Mouse (Mus musculus) liver, embryonic 15.5 days (tissue): ENCODE data around the gene Macrod2. TPM values are rescaled to one million over a fixed set of nuclear protein-coding genes. Genes with fewer than 3 reads are reported as not detected.

Source experiments
- ATAC-seq: fragments of 200-750 bp; cut with Nextera tagmentation; 2 replicates; pipeline ENCODE4 v1.8.0; 2017; ENCODE audit warnings: moderate number of reproducible peaks, mild to moderate bottlenecking, moderate library complexity; ENCODE audit not compliant: insufficient read depth
- H3K27ac ChIP-seq: fragments of 300-500 bp; sonication (generic); replicated peaks from 2 replicates; pipeline ENCODE4 v1.5.1; 2015; ENCODE audit warnings: mild to moderate bottlenecking, inconsistent platforms
- H3K27me3 ChIP-seq: fragments of 300-500 bp; sonication (generic); 2 replicates; pipeline ENCODE4 v1.6.1; 2015; ENCODE audit warnings: mild to moderate bottlenecking, inconsistent platforms
- H3K36me3 ChIP-seq: fragments of 300-500 bp; sonication (generic); replicated peaks from 2 replicates; pipeline ENCODE4 v1.6.1; 2015; ENCODE audit warnings: moderate library complexity, mild to moderate bottlenecking, inconsistent platforms
- H3K4me1 ChIP-seq: fragments of 300-500 bp; sonication (generic); replicated peaks from 2 replicates; pipeline ENCODE4 v1.6.1; 2015; ENCODE audit warnings: inconsistent platforms
- H3K4me2 ChIP-seq: fragments of 300-500 bp; sonication (generic); 2 replicates; pipeline ENCODE4 v1.6.1; 2015; ENCODE audit warnings: moderate library complexity, mild to moderate bottlenecking, inconsistent platforms
- H3K4me3 ChIP-seq: fragments of 300-500 bp; sonication (generic); replicated peaks from 2 replicates; pipeline ENCODE4 v1.5.1; 2015; ENCODE audit warnings: mild to moderate bottlenecking, inconsistent platforms
- H3K9ac ChIP-seq: fragments of 300-500 bp; sonication (generic); 2 replicates; pipeline ENCODE4 v1.6.1; 2015; ENCODE audit warnings: moderate library complexity, mild to moderate bottlenecking, inconsistent platforms
- H3K9me3 ChIP-seq: fragments of 300-500 bp; sonication (generic); replicated peaks from 2 replicates; pipeline ENCODE4 v1.6.1; 2016; ENCODE audit warnings: inconsistent platforms
- WGBS: fragments of 180-500 bp; shearing (Covaris S2); methylation state at CpG from one replicate; pipeline ENCODE4 v1.1.7; 2015; ENCODE audit warnings: mixed read lengths; ENCODE audit not compliant: insufficient replicate concordance; 5-methylcytosine and 5-hydroxymethylcytosine counted together
- polyA plus RNA-seq: library from polyadenylated mRNA; unstranded; fragments of >200 nt; fragmentation: Nextera tagmentation; extraction: Ambion mirVana; gene quantifications from 2 replicates; pipeline ENCODE4 v1.2.1, GENCODE M21; 2015

Gene Macrod2
- polyA plus RNA-seq, 1 experiment from 2014 or later = 6.9 TPM

GRCm38 (mm10) chr2:141955197-141955596, 1560.1 kb downstream of the Macrod2 start:
- no peaks in the 10 kb centered on the region for H3K36me3 ChIP-seq
- H3K9ac ChIP-seq = no peak overlapping the region
- no peak for ATAC-seq
- H3K4me2 ChIP-seq = no peak overlapping the region
- no peaks in the 10 kb centered on the region for H3K9me3 ChIP-seq
- H3K27ac ChIP-seq = no peak overlapping the region
- H3K27me3 ChIP-seq = no peaks in the 10 kb centered on the region
- H3K4me1 ChIP-seq = no peaks in the 10 kb centered on the region
- WGBS = 36% methylated on average over 3 of the region's 3 CpGs
- H3K4me3 ChIP-seq = no peak overlapping the region

DNA sequence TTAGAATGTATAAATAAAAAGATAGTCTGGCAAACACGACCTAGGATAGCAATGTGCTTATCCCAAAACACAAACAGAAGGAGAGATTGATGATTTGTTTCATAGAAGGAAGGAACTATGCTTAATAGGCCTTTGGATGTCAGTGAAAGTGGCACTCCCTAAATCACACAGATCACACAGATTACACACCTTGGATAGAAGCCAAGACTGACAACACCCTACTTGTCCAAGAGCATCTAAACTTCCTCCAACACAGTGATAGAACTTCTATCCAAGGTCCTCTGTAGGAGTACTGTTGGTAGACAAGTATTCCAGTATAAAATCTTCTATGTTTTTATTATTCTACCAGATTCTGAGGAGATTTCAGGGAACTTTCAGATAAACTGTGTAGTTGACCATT, 1567.8 kb downstream of the Macrod2 start:
- H3K9me3 ChIP-seq = no peaks in the 10 kb centered on the region
- no peak overlapping the region for H3K27ac ChIP-seq
- no peak overlapping the region for H3K4me2 ChIP-seq
- no peaks in the 10 kb centered on the region for H3K36me3 ChIP-seq
- H3K4me1 ChIP-seq = no peaks in the 10 kb centered on the region
- ATAC-seq = no peak
- no peak overlapping the region for H3K4me3 ChIP-seq
- 27% methylated on average over 1 of the region's 1 CpGs for WGBS
- H3K27me3 ChIP-seq = no peaks in the 10 kb centered on the region
- no peak overlapping the region for H3K9ac ChIP-seq

DNA sequence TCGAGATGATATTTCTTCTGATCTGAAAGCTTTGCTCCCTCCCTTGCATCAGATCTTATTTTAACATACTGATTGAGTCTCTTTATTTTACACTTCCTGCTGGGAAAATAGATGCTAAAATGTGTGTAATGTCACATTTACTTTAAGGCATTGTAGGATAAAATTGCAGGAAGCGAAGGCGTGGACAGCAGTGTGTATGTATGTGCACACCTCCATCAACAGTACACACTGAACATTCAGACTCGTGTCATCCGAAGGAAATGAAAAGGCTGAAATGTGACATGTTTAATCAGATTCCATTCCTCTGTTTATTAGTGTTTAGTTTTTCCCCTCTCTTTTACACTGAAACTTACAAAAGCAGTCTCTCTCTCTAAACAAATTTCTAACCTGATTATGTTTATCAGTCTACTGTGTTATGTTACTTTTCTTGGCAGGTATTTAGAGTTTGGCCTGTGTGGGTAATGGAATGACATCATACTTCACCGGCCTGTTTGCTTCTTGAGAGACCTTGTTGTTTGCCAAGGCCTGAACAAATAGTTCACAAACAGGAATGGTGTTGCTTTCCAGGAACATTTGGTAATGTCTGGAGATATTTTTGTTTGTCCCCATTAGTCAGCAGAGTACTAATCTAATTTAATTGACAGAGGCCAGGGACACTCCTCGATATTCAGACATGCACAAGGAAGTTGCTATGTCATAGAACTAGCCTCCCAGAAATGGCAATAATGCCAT, 1588.7 kb downstream of the Macrod2 start:
- WGBS = 53% methylated on average over 7 of the region's 7 CpGs

GRCm38 (mm10) chr2:141998901-141999300, 1603.8 kb downstream of the Macrod2 start:
- Histone ChIP-seq H3K9me3 (no peaks in the 10 kb centered on the region), H3K27me3 (no peaks in the 10 kb centered on the region), H3K4me2 (no peak overlapping the region), H3K4me3 (no peak overlapping the region), H3K9ac (no peak overlapping the region), H3K27ac (no peak overlapping the region), H3K4me1 (no peaks in the 10 kb centered on the region), H3K36me3 (no peaks in the 10 kb centered on the region)
- no peak for ATAC-seq
- WGBS = 70% methylated on average over 6 of the region's 6 CpGs

More for the DNA sequence above, 1588.7 kb downstream of the Macrod2 start:
- no peak overlapping the region for H3K27ac ChIP-seq
- H3K4me3 ChIP-seq = no peak overlapping the region
- no peaks in the 10 kb centered on the region for H3K36me3 ChIP-seq
- ATAC-seq = no peak
- H3K9me3 ChIP-seq = no peaks in the 10 kb centered on the region
- H3K4me2 ChIP-seq = no peak overlapping the region
- no peaks in the 10 kb centered on the region for H3K4me1 ChIP-seq
- H3K27me3 ChIP-seq = no peaks in the 10 kb centered on the region
- no peak overlapping the region for H3K9ac ChIP-seq

DNA sequence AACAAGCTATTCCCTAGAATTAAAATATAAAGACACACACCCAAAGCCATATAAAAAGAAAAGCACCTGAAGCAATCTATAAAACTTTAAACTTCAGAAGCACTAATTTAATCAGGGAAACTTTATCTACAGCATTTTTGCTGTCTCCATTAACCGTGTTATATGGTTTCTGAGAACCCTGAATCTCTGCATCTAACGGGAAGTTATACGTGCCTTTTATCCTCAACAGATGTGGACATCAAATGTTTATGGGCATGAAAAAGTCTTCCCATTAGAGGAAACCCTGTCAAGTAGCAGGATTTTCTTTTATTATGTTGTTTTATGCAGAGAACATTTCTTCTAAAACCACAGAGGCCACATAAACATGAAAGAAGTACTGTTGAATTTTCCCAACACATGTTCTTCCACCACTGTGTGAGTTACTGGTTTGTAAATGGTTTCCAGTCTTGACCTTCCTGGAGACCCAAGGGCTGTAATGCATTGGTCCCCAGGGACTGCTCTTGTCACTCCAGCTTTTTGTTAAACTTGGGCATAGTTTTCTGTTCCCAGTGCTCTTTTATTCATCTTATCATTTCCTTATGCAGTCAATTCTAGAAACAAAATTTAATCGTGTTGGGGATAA, 1629.5 kb downstream of the Macrod2 start:
- H3K4me1 ChIP-seq = no peaks in the 10 kb centered on the region
- H3K27me3 ChIP-seq = no peaks in the 10 kb centered on the region
- 64% methylated on average over 4 of the region's 4 CpGs for WGBS
- H3K4me2 ChIP-seq = no peak overlapping the region
- no peak overlapping the region for H3K27ac ChIP-seq
- no peaks in the 10 kb centered on the region for H3K36me3 ChIP-seq
- no peak for ATAC-seq
- no peak overlapping the region for H3K4me3 ChIP-seq
- no peaks in the 10 kb centered on the region for H3K9me3 ChIP-seq
- H3K9ac ChIP-seq = no peak overlapping the region

GRCm38 (mm10) chr2:142026721-142027120, 1631.6 kb downstream of the Macrod2 start:
- no peak overlapping the region for H3K4me2 ChIP-seq
- H3K36me3 ChIP-seq = no peaks in the 10 kb centered on the region
- H3K27ac ChIP-seq = no peak overlapping the region
- H3K9me3 ChIP-seq = no peaks in the 10 kb centered on the region
- no peak for ATAC-seq
- no peak overlapping the region for H3K9ac ChIP-seq
- no peaks in the 10 kb centered on the region for H3K4me1 ChIP-seq
- no peaks in the 10 kb centered on the region for H3K27me3 ChIP-seq
- no peak overlapping the region for H3K4me3 ChIP-seq

DNA sequence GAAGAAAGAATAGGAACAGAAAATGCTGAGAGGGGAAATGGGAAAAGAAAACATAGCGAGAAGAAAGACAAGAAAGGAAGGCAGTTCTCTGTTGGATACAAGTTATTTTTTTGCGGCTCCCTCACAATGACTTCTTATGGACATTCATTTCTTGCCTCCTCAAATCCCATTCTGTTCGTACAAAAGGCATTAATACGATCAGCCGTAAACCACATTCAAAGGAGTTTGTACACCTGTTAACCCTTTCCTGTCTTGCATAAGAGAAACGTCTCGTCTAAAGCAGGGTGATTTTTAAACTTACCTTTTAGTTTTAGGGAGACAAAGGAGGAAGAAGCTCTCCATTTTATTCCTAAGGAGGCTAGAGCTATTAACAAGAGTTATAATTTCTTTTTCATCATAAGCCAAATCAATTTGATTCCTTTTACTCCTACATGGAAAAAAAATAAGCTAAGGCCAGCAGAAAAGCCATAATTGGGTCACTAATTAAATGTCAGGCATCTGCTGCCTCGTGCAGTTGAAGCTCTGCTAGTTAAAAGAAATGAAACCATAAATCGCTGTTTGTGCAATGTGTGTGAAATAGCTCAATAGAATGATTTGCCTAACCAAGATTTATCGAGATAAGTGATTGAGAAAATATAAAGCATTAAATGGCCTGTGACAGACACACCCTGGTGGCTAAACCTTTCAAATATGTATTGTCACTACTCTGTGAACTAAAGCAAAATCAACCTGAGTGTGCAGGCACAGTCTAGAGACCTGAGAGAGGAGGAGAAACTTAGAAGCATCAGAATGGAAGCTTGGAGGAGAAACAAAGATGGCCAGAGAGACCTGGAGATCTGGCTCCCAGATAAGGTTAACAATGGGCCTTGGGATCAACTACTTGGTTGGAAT, 1635.9 kb downstream of the Macrod2 start:
- H3K4me3 ChIP-seq = no peak overlapping the region
- no peak overlapping the region for H3K9ac ChIP-seq
- no peak overlapping the region for H3K27ac ChIP-seq
- no peaks in the 10 kb centered on the region for H3K27me3 ChIP-seq
- H3K9me3 ChIP-seq = no peaks in the 10 kb centered on the region
- WGBS = 55% methylated on average over 10 of the region's 10 CpGs
- no peak for ATAC-seq
- H3K4me2 ChIP-seq = no peak overlapping the region
- H3K4me1 ChIP-seq = no peaks in the 10 kb centered on the region
- no peaks in the 10 kb centered on the region for H3K36me3 ChIP-seq

- H3K36me3 ChIP-seq = no peaks in the 10 kb centered on the region
- no peaks in the 10 kb centered on the region for H3K4me1 ChIP-seq
- H3K4me3 ChIP-seq = no peak overlapping the region
- no peaks in the 10 kb centered on the region for H3K27me3 ChIP-seq
- no peak overlapping the region for H3K4me2 ChIP-seq
- H3K9me3 ChIP-seq = no peaks in the 10 kb centered on the region
- H3K27ac ChIP-seq = no peak overlapping the region
- no peak for ATAC-seq
- 71% methylated on average over 6 of the region's 6 CpGs for WGBS
- no peak overlapping the region for H3K9ac ChIP-seq
These were observed 1660.5 kb downstream of the Macrod2 start for GRCm38 (mm10) chr2:142055576-142055975.

DNA sequence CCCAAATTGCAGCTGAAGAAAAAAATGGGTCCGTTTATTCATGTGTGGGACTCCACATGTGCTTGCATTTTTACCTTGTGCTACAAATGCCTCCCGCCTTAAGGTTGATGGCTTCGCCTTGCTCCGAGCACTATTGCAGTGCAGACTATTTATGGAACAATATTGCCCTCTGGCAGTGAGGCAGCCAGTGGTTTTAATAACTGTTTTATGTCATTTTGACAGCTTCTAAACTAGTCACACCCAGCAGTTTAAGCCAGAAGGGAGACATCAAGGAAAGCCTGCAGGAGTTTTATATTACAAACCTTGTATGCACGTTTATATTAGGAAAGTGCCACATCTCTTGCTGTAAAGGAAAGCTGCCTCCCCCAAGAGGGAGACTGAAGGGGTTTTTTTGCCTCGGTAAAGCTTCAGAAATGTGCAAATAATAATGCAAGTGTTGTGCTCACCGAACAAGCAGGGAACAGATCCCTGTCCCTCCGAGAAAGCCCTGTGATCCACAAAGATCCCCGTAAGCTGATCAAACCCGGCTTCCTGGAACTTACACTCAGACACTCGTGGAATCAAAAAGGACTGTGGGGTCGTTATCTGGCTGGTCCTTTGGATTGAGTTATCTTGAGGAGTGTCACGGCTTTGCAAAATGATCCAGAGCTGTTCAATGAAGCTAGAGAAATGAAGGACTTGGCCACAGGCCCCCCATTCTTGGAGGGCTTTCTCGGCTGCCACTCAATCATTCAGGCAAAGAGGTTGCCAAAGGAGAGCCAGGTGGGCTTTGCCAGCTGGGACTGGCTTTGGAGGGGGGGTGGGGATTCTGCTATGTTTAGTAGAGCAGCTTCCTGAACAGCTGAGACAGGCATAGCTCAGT, 1663.0 kb downstream of the Macrod2 start:
- Histone ChIP-seq H3K4me2 (no peak overlapping the region), H3K27ac (no peak overlapping the region)
- ATAC-seq = no peak

DNA sequence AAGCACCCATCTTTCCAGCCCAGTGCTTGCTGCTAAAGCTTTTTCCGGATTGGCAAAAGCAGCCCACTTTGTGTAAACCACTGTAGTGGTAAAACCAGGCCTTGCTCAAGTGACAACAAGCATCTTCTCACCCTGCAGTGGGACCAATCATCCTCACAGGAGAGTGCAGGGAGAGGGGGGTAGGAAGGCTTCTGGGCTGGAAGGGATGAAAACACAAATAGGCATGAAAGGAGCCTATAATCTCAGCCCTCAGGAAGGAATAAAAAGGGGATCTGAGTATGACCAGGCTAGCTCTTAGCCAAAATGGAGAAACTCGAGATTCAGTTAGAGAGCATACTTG, 1663.6 kb downstream of the Macrod2 start:
- Histone ChIP-seq H3K4me3 (no peak overlapping the region), H3K4me2 (no peak overlapping the region), H3K27ac (no peak overlapping the region), H3K9ac (no peak overlapping the region), H3K27me3 (no peaks in the 10 kb centered on the region), H3K9me3 (no peaks in the 10 kb centered on the region), H3K4me1 (no peaks in the 10 kb centered on the region), H3K36me3 (no peaks in the 10 kb centered on the region)
- WGBS = 36% methylated on average over 2 of the region's 2 CpGs
- ATAC-seq = no peak

More for the DNA sequence above, 1663.0 kb downstream of the Macrod2 start:
- no peaks in the 10 kb centered on the region for H3K4me1 ChIP-seq
- no peaks in the 10 kb centered on the region for H3K36me3 ChIP-seq
- no peak overlapping the region for H3K4me3 ChIP-seq
- H3K9me3 ChIP-seq = no peaks in the 10 kb centered on the region
- H3K27me3 ChIP-seq = no peaks in the 10 kb centered on the region
- 51% methylated on average over 14 of the region's 14 CpGs for WGBS
- no peak overlapping the region for H3K9ac ChIP-seq

DNA sequence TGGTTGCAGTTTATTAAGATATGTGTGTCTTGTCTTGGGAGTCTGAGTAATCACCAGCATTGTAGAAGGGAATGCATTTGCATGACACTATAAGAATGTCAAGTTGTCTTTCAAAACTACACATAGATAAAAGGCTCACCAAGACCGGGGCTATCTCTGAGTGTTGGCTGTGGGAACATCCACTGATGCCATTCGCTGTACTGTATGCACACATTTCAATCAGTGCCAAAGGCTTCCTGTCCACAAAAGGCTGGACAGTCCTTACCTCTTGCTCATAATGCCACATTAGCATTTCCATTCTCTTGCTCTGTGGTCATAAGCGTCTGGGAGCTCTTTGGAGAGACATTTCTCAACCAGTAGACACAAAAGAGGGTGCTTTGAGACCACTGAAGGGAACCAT, 1713.8 kb downstream of the Macrod2 start:
- Histone ChIP-seq H3K9ac (no peak overlapping the region), H3K36me3 (no peaks in the 10 kb centered on the region), H3K27me3 (no peaks in the 10 kb centered on the region), H3K4me2 (no peak overlapping the region), H3K27ac (no peak overlapping the region), H3K4me1 (no peaks in the 10 kb centered on the region), H3K9me3 (no peaks in the 10 kb centered on the region), H3K4me3 (no peak overlapping the region)
- WGBS = 46% methylated on average over 3 of the region's 3 CpGs
- no peak for ATAC-seq
